Mouse (Mus musculus): ENCODE results near the gene Gm9268.
"Not testable (repeated sequence)": the region's sequence is repeated elsewhere in the genome, so short reads cannot be mapped to it uniquely, and the experiment has no call there.

Gm9268 gene

DNA sequence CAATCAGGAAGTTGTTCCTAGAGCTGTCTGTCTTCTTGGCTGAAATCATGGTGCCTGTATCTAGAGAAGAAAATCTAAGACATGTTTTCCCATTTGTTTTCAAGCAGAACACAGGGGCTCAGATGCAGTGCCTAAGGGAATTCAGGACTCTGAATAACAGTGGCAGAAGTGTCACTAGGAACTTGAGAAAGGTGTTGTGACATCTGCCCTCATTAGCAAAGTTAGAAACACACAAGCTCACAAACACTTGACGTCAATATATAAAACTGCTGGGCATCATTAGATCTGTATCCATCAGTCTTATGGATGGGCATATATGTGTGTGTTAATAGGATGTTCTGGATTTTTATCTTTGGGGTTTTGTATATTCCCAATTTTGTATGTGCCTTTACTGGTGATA is at the start of gene Gm9268:
Gm9268 (plus strand) TSS at position 301 of the 400 bp plus-strand sequence.
- not testable (repeated sequence) for H3K4me1 ChIP-seq (replicated peaks; ENCODE audit: low read depth, low read length); H3K27me3 ChIP-seq (ENCODE audit: insufficient read depth, low read length); H3K4me3 ChIP-seq (replicated peaks; ENCODE audit: low read length); H3K36me3 ChIP-seq (ENCODE audit: insufficient read depth, low read length); H3K9me3 ChIP-seq (ENCODE audit: low read length)

DNA sequence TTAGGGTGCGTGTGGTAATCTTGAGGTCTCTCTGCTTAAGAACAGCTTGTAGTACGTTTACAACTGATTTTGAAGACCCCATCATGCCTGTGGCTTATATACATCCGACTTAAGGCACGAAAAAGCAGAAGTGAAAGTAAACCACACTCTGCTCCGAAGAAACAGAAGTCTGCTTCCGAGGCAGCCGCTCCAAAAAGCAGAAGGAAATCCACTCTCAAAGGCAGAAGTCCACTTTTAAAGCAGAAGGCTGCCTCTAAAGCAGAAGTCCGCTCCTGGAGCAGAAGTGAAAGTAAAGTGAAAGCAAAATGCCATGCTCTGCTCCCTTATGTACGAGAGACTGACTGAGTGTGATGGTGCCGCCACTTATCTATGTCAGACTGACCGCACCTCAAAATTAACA is 38.5 kb upstream of the Gm9268 start:
- Histone ChIP-seq H3K4me3 (replicated peaks; ENCODE audit: low read length) (no peak overlapping the region), H3K36me3 (ENCODE audit: insufficient read depth, low read length) (no peaks in the 10 kb centered on the region), H3K9me3 (ENCODE audit: low read length) (peaks cover 83% of the 10 kb centered on the region), H3K27me3 (ENCODE audit: insufficient read depth, low read length) (no peaks in the 10 kb centered on the region), H3K4me1 (replicated peaks; ENCODE audit: low read depth, low read length) (no peaks in the 10 kb centered on the region)
- TF ChIP-seq CTCF (conservative IDR thresholded peaks at IDR 0.05; ENCODE audit: low read length) (no peak), NANOG (IDR thresholded peaks at IDR 0.05; ENCODE audit: borderline replicate concordance, low read length) (no peak), POU5F1 (IDR thresholded peaks at IDR 0.05; ENCODE audit: borderline replicate concordance, low read length) (no peak)

DNA sequence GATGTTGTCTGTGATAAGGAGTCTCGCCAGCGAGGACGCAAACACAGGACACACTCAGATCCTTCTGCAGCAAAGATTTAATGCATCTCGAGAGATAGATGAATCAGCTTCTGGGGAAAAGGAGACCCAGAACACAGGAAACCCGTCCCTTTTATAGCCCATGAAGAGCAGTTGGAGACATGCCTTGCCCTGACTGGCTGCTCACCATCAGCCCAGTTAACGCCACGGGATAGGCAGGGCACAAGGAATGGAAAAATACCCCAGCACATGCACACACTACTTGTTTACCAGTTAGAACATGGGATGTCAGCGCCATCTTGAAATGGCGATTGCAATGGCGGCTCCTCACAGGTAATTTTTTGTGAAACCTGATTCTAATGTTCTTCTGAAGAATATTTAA is 37.8 kb upstream of the Gm9268 start:
- no peaks in the 10 kb centered on the region for H3K4me1 ChIP-seq (replicated peaks; ENCODE audit: low read depth, low read length)
- no peaks in the 10 kb centered on the region for H3K27me3 ChIP-seq (ENCODE audit: insufficient read depth, low read length)
- H3K36me3 ChIP-seq (ENCODE audit: insufficient read depth, low read length): no peaks in the 10 kb centered on the region
- TF ChIP-seq CTCF (conservative IDR thresholded peaks at IDR 0.05; ENCODE audit: low read length) (no peak), NANOG (IDR thresholded peaks at IDR 0.05; ENCODE audit: borderline replicate concordance, low read length) (no peak), POU5F1 (IDR thresholded peaks at IDR 0.05; ENCODE audit: borderline replicate concordance, low read length) (no peak)
- H3K4me3 ChIP-seq (replicated peaks; ENCODE audit: low read length): no peak overlapping the region
- H3K9me3 ChIP-seq (ENCODE audit: low read length): peaks cover 76% of the 10 kb centered on the region

DNA sequence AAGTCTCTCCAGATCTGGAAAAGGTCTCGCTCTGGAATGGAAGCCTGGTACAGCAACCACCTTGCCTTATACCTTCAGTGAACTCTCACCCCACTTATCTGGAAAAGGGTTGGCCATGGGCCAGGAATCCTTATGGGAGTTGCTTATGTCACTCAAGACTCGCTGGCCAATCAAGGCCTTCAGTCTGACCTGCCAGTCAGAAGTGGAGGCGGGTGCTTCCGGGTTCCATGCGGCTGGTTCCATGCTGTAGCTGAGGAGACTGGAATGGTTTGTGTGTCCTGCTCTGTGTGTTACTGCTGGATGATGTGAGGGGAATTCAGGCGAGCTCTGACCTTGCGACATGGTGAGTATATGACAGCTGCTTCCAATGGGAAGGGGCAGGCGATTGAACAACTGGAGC is 59.3 kb downstream of the Gm9268 start:
- peaks cover 7% of the 10 kb centered on the region; the same call in 1 of the 2 replicates for H3K9me3 ChIP-seq (ENCODE audit: low read length)
- H3K36me3 ChIP-seq (ENCODE audit: insufficient read depth, low read length): peaks cover 15% of the 10 kb centered on the region
- TF ChIP-seq CTCF (conservative IDR thresholded peaks at IDR 0.05; ENCODE audit: low read length) (no peak), NANOG (IDR thresholded peaks at IDR 0.05; ENCODE audit: borderline replicate concordance, low read length) (no peak), POU5F1 (IDR thresholded peaks at IDR 0.05; ENCODE audit: borderline replicate concordance, low read length) (no peak)
- H3K4me1 ChIP-seq (replicated peaks; ENCODE audit: low read depth, low read length): no peaks in the 10 kb centered on the region
- H3K4me3 ChIP-seq (replicated peaks; ENCODE audit: low read length): peak overlapping the region; percentile 82
- H3K27me3 ChIP-seq (ENCODE audit: insufficient read depth, low read length): no peaks in the 10 kb centered on the region

All from E14TG2a.4 (cell line).